Mouse (Mus musculus) megakaryocyte, embryonic 14.5 days (primary cell): ENCODE data around the gene Gm10964. TPM values are rescaled to one million over a fixed set of nuclear protein-coding genes. Genes with fewer than 3 reads are reported as not detected.
A peak's percentile ranks its signal among the peaks of the same experiment; 100 is the strongest.
"Not testable (repeated sequence)": the region's sequence is repeated elsewhere in the genome, so short reads cannot be mapped to it uniquely, and the experiment has no call there.

ENCODE experiments used
- H3K27me3 ChIP-seq: replicated peaks from 2 replicates; pipeline ENCODE3; 2012; ENCODE audit warnings: inconsistent platforms
- H3K36me3 ChIP-seq: replicated peaks from 2 replicates; pipeline ENCODE3; 2012; ENCODE audit warnings: low read length, inconsistent platforms, mixed read lengths
- H3K4me1 ChIP-seq: 2 replicates; pipeline ENCODE4 v1.6.1; 2012; ENCODE audit warnings: inconsistent platforms
- H3K4me3 ChIP-seq: replicated peaks from 2 replicates; pipeline ENCODE3; 2012; ENCODE audit warnings: moderate library complexity, mild to moderate bottlenecking, inconsistent platforms
- H3K9me3 ChIP-seq: 2 replicates; pipeline ENCODE4 v1.6.1; 2012; ENCODE audit warnings: inconsistent platforms
- FLI1 ChIP-seq: IDR thresholded peaks from 2 replicates; pipeline ENCODE4 v1.6.1; 2012; ENCODE audit warnings: low read length, inconsistent platforms, mixed read lengths
- GATA1 ChIP-seq: IDR thresholded peaks from 3 replicates; pipeline ENCODE4 v1.6.1; 2012; ENCODE audit warnings: mixed read lengths, low read length, inconsistent platforms, borderline replicate concordance
- polyA plus RNA-seq: library from polyadenylated mRNA; stranded (reverse); fragments of >175 nt; gene quantifications from 2 replicates; pipeline ENCODE4 v1.2.3, GENCODE M21; 2012; ENCODE audit warnings: low replicate concordance; ENCODE audit not compliant: insufficient read depth

The Gm10964 gene
- polyA plus RNA-seq, 1 experiment, result not detected

GRCm38 (mm10) chr3:103789891-103790345 is 50.8 kb downstream of the Gm10964 start:
- peaks cover 24% of the 10 kb centered on the region for H3K36me3 ChIP-seq
- H3K4me3 ChIP-seq, result peak overlapping the region; percentile 99
- no peak for TF ChIP-seq GATA1
- TF ChIP-seq FLI1, result no peak
- peaks cover 72% of the 10 kb centered on the region for H3K4me1 ChIP-seq
- H3K9me3 ChIP-seq, result no peaks in the 10 kb centered on the region
- no peaks in the 10 kb centered on the region for H3K27me3 ChIP-seq

GRCm38 (mm10) chr3:103790346-103791145 is 51.4 kb downstream of the Gm10964 start:
- TF ChIP-seq FLI1 (no peak), GATA1 (no peak)

GRCm38 (mm10) chr3:103791230-103792110 is 52.3 kb downstream of the Gm10964 start, which contains the start of gene Hipk1:
Gene Hipk1, minus strand, starts transcription at chr3:103791563.
- no peak for TF ChIP-seq GATA1
- TF ChIP-seq FLI1, result no peak
- Histone ChIP-seq H3K27me3 (no peaks in the 10 kb centered on the region), H3K4me1 (peaks cover 72% of the 10 kb centered on the region), H3K9me3 (no peaks in the 10 kb centered on the region), H3K36me3 (peaks cover 16% of the 10 kb centered on the region), H3K4me3 (peak within 1 kb of the TSS; percentile 99)

More at GRCm38 (mm10) chr3:103790346-103791145, 51.4 kb downstream of the Gm10964 start:
- Histone ChIP-seq H3K4me3 (peak overlapping the region; percentile 99), H3K27me3 (no peaks in the 10 kb centered on the region), H3K36me3 (peaks cover 20% of the 10 kb centered on the region), H3K9me3 (no peaks in the 10 kb centered on the region), H3K4me1 (peaks cover 71% of the 10 kb centered on the region)

- Histone ChIP-seq H3K4me1 (peaks cover 72% of the 10 kb centered on the region), H3K36me3 (peaks cover 12% of the 10 kb centered on the region), H3K4me3 (peak overlapping the region; percentile 99)
- not testable (repeated sequence) for H3K27me3 ChIP-seq, H3K9me3 ChIP-seq
Measured at GRCm38 (mm10) chr3:103792111-103792406, 52.9 kb downstream of the Gm10964 start.

GRCm38 (mm10) chr3:103792566-103792965 is 53.4 kb downstream of the Gm10964 start:
- no peak for TF ChIP-seq FLI1
- TF ChIP-seq GATA1, result no peak
- H3K27me3 ChIP-seq, result no peaks in the 10 kb centered on the region
- H3K4me1 ChIP-seq, result peaks cover 72% of the 10 kb centered on the region
- H3K36me3 ChIP-seq, result peaks cover 7% of the 10 kb centered on the region
- H3K9me3 ChIP-seq, result no peaks in the 10 kb centered on the region
- H3K4me3 ChIP-seq, result no peak overlapping the region

Other genes with a start within 250 kb of the Gm10964 start
- not detected in 2 replicates for gene Syt6, start 164.1 kb upstream of the Gm10964 start, polyA plus RNA-seq
- not detected in 2 replicates for gene Atg4a-ps, start 93.3 kb upstream of the Gm10964 start, polyA plus RNA-seq
- gene Olfml3, start 1.4 kb upstream of the Gm10964 start, polyA plus RNA-seq, result 0.12 TPM in 1 of 2 replicates, not detected in the other
- 23.3 and 49.7 TPM in 2 replicates for gene Hipk1, start 52.2 kb downstream of the Gm10964 start, polyA plus RNA-seq
- gene Dclre1b, start 70.1 kb downstream of the Gm10964 start, polyA plus RNA-seq, result 3.1 and 10.5 TPM in 2 replicates
- 2.8 and 3.6 TPM in 2 replicates for gene Ap4b1, start 70.2 kb downstream of the Gm10964 start, polyA plus RNA-seq
- not detected in 2 replicates for gene Gm43064, start 70.2 kb downstream of the Gm10964 start, polyA plus RNA-seq
- gene Bcl2l15, start 93.2 kb downstream of the Gm10964 start, polyA plus RNA-seq, result not detected in 2 replicates
- 3.6 TPM in 1 of 2 replicates, not detected in the other for gene Ptpn22, start 120.4 kb downstream of the Gm10964 start, polyA plus RNA-seq
- 9.0 and 18.1 TPM in 2 replicates for gene Rsbn1, start 174.8 kb downstream of the Gm10964 start, polyA plus RNA-seq
- gene Phtf1, start 228.7 kb downstream of the Gm10964 start, polyA plus RNA-seq, result 4.0 and 5.0 TPM in 2 replicates